Mouse (Mus musculus): ENCODE results near the gene Ankrd13a. TPM values are rescaled to one million over a fixed set of nuclear protein-coding genes. Genes with fewer than 3 reads are reported as not detected.

Ankrd13a gene
- total and polyA plus RNA-seq, 2 experiments, result 11.4 to 15.9 TPM

- H3K27ac ChIP-seq (replicated peaks; ENCODE audit: insufficient read depth, low read depth, low read length), result no peak overlapping the region
- H3K27me3 ChIP-seq (ENCODE audit: control insufficient read depth, insufficient read depth, low read length), result no peaks in the 10 kb centered on the region
- H3K9ac ChIP-seq (ENCODE audit: low read depth, low read length), result no peak overlapping the region
- H3K4me1 ChIP-seq (ENCODE audit: control insufficient read depth, insufficient read depth, low read length), result no peaks in the 10 kb centered on the region
- TF ChIP-seq POLR2A (IDR thresholded peaks at IDR 0.05; ENCODE audit: extremely low read depth, insufficient read depth, low read length) (no peak), CTCF (IDR thresholded peaks at IDR 0.05; ENCODE audit: low read depth, low read length) (no peak)
- H3K4me3 ChIP-seq (ENCODE audit: insufficient read depth, low read depth, low read length), result no peak overlapping the region
- no peaks in the 10 kb centered on the region for H3K36me3 ChIP-seq (ENCODE audit: control insufficient read depth, insufficient read depth, low read length)
- 82% methylated on average over 6 of the region's 6 CpGs for WGBS
- no peak for DNase-seq (ENCODE audit: extremely low read depth, low read depth, low spot score)
- no peaks in the 10 kb centered on the region for H3K79me2 ChIP-seq (ENCODE audit: control insufficient read depth, insufficient read depth, low read length)
These were observed 42.1 kb downstream of the Ankrd13a start for GRCm38 (mm10) chr5:114816599-114816998.

- Histone ChIP-seq H3K36me3 (ENCODE audit: control insufficient read depth, insufficient read depth, low read length) (no peaks in the 10 kb centered on the region), H3K4me3 (ENCODE audit: insufficient read depth, low read depth, low read length) (no peak overlapping the region), H3K27me3 (ENCODE audit: control insufficient read depth, insufficient read depth, low read length) (no peaks in the 10 kb centered on the region), H3K27ac (replicated peaks; ENCODE audit: insufficient read depth, low read depth, low read length) (no peak overlapping the region), H3K79me2 (ENCODE audit: control insufficient read depth, insufficient read depth, low read length) (no peaks in the 10 kb centered on the region), H3K4me1 (ENCODE audit: control insufficient read depth, insufficient read depth, low read length) (no peaks in the 10 kb centered on the region), H3K9ac (ENCODE audit: low read depth, low read length) (no peak overlapping the region)
- DNase-seq (ENCODE audit: extremely low read depth, low read depth, low spot score), result no peak
- 77% methylated on average over 11 of the region's 11 CpGs for WGBS
- TF ChIP-seq POLR2A (IDR thresholded peaks at IDR 0.05; ENCODE audit: extremely low read depth, insufficient read depth, low read length) (no peak), CTCF (IDR thresholded peaks at IDR 0.05; ENCODE audit: low read depth, low read length) (no peak)
These were observed 43.6 kb downstream of the Ankrd13a start for GRCm38 (mm10) chr5:114818124-114818523.

GRCm38 (mm10) chr5:114822796-114823688, 48.6 kb downstream of the Ankrd13a start, which contains the start of gene 1500011B03Rik:
1500011B03Rik (minus strand) TSS chr5:114823468.
- no peak for TF ChIP-seq CTCF (IDR thresholded peaks at IDR 0.05; ENCODE audit: low read depth, low read length)
- TF ChIP-seq POLR2A (IDR thresholded peaks at IDR 0.05; ENCODE audit: extremely low read depth, insufficient read depth, low read length), result no peak
- no peak within 1 kb of the TSS for H3K27ac ChIP-seq (replicated peaks; ENCODE audit: insufficient read depth, low read depth, low read length)
- no peaks in the 10 kb centered on the region for H3K79me2 ChIP-seq (ENCODE audit: control insufficient read depth, insufficient read depth, low read length)
- H3K27me3 ChIP-seq (ENCODE audit: control insufficient read depth, insufficient read depth, low read length), result no peaks in the 10 kb centered on the region
- 14% methylated on average over 53 of the region's 53 CpGs for WGBS
- H3K4me1 ChIP-seq (ENCODE audit: control insufficient read depth, insufficient read depth, low read length), result no peaks in the 10 kb centered on the region; the same call in 1 of the 2 replicates
- H3K9ac ChIP-seq (ENCODE audit: low read depth, low read length), result peak within 1 kb of the TSS; percentile 46; the same call in 1 of the 2 replicates
- no peaks in the 10 kb centered on the region for H3K36me3 ChIP-seq (ENCODE audit: control insufficient read depth, insufficient read depth, low read length)
- H3K4me3 ChIP-seq (ENCODE audit: insufficient read depth, low read depth, low read length), result peak within 1 kb of the TSS; percentile 90
- DNase-seq (ENCODE audit: extremely low read depth, low read depth, low spot score), result no peak

GRCm38 (mm10) chr5:114824197-114824596, 49.7 kb downstream of the Ankrd13a start:
- no peaks in the 10 kb centered on the region for H3K79me2 ChIP-seq (ENCODE audit: control insufficient read depth, insufficient read depth, low read length)
- peak; percentile 33 for DNase-seq (ENCODE audit: extremely low read depth, low read depth, low spot score)

GRCm38 (mm10) chr5:114825978-114826691, 51.7 kb downstream of the Ankrd13a start:
- H3K4me1 ChIP-seq (ENCODE audit: control insufficient read depth, insufficient read depth, low read length), result no peaks in the 10 kb centered on the region; the same call in 1 of the 2 replicates
- no peak overlapping the region for H3K27ac ChIP-seq (replicated peaks; ENCODE audit: insufficient read depth, low read depth, low read length)
- 2% methylated on average over 27 of the region's 27 CpGs for WGBS
- H3K36me3 ChIP-seq (ENCODE audit: control insufficient read depth, insufficient read depth, low read length), result no peaks in the 10 kb centered on the region
- no peak for TF ChIP-seq POLR2A (IDR thresholded peaks at IDR 0.05; ENCODE audit: extremely low read depth, insufficient read depth, low read length)
- TF ChIP-seq CTCF (IDR thresholded peaks at IDR 0.05; ENCODE audit: low read depth, low read length), result peak; percentile 44
- H3K79me2 ChIP-seq (ENCODE audit: control insufficient read depth, insufficient read depth, low read length), result no peaks in the 10 kb centered on the region
- no peaks in the 10 kb centered on the region for H3K27me3 ChIP-seq (ENCODE audit: control insufficient read depth, insufficient read depth, low read length)
- peak overlapping the region; percentile 66 for H3K4me3 ChIP-seq (ENCODE audit: insufficient read depth, low read depth, low read length)
- peak; percentile 77 for DNase-seq (ENCODE audit: extremely low read depth, low read depth, low spot score)
- H3K9ac ChIP-seq (ENCODE audit: low read depth, low read length), result 0 out of 2 replicates have a peak overlapping the region, but pooled peaks have one; percentile 43

More at GRCm38 (mm10) chr5:114824197-114824596, 49.7 kb downstream of the Ankrd13a start:
- Histone ChIP-seq H3K27ac (replicated peaks; ENCODE audit: insufficient read depth, low read depth, low read length) (no peak overlapping the region), H3K27me3 (ENCODE audit: control insufficient read depth, insufficient read depth, low read length) (no peaks in the 10 kb centered on the region), H3K4me3 (ENCODE audit: insufficient read depth, low read depth, low read length) (no peak overlapping the region), H3K4me1 (ENCODE audit: control insufficient read depth, insufficient read depth, low read length) (no peaks in the 10 kb centered on the region; the same call in 1 of the 2 replicates), H3K36me3 (ENCODE audit: control insufficient read depth, insufficient read depth, low read length) (no peaks in the 10 kb centered on the region), H3K9ac (ENCODE audit: low read depth, low read length) (no peak overlapping the region)
- WGBS, result 30% methylated on average over 9 of the region's 9 CpGs
- TF ChIP-seq POLR2A (IDR thresholded peaks at IDR 0.05; ENCODE audit: extremely low read depth, insufficient read depth, low read length), result no peak
- peak; percentile 64 for TF ChIP-seq CTCF (IDR thresholded peaks at IDR 0.05; ENCODE audit: low read depth, low read length)
